Mouse (Mus musculus) gastrocnemius, adult 18-20 months (tissue): ENCODE results near the gene Yif1a. TPM values are rescaled to one million over a fixed set of nuclear protein-coding genes. Genes with fewer than 3 reads are reported as not detected.

ENCODE experiments used
- DNase-seq: peaks from one replicate; pipeline ENCODE4 v3.0.0; 2021; ENCODE audit warnings: low spot score
- long read RNA-seq, 2 experiments: library from polyadenylated mRNA; stranded (forward); transcript quantifications; one replicate each; pipeline ENCODE4 v2.0.0; 2021
- total RNA-seq, 2 experiments: library from RNA; stranded (reverse); gene quantifications; 2 replicates each; pipeline ENCODE4 v1.2.3; 2021

The Yif1a gene
- 10 to 100 TPM; 45.1 to 47.0 TPM for total RNA-seq
- long read RNA-seq, experiment 1, transcript Yif1a-201 (8 exons, 1,488 nt), result major isoform, 23 of 26 reads
- long read RNA-seq, experiment 1, partial matches to known transcripts, result 1 of 26 reads
- long read RNA-seq, experiment 1, other reads (novel, unspliced or antisense), result 0 of 26 reads
- long read RNA-seq, experiment 2, transcript Yif1a-201 (8 exons, 1,488 nt), result major isoform, 25 of 33 reads
- long read RNA-seq, experiment 2, transcript Yif1a-206 (7 exons, 1,018 nt), result minor isoform, 6 of 33 reads
- long read RNA-seq, experiment 2, partial matches to known transcripts, result 2 of 33 reads
- long read RNA-seq, experiment 2, other reads (novel, unspliced or antisense), result 0 of 33 reads

DNA sequence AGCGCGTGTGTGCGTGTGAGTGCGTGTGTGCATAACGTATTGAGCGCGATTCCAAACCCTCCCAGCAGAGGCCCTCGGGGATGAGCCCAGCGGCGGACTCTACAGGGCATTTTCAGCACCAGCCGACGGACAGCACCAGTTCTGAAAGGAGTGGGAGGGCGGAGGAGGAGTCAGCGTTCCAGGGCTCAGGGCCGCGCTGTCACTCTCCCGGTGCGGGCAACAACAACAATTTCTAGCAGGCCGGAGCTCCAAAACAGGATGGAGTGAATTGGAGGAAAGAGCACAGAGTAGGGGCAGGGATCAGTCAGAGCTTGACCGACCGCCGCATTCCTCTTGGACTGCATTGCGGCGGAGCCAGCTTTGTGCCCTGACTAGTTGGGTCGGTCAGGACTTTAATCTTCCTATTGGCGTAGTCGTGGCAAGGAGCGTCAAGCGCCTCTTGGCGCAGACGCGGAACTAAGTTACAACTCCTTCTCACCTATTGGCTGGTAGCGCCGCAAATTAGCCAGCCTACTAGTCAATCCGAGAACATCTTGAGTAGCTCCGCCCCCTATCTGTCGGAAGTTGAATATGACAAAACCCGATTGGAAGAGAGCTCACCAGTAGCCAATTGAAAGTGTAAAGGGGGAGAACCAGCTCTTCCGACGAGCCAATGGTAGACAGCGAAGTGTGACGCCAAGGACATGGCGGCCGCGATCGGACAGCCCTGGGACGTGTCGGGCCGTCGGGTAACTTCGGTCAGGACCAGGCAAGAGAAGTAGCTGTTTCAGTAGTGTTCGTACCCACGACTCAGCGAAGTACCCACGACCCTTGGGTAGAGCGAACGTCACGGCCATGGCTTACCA lies at the start of gene Yif1a:
TSS of gene Yif1a (plus strand) at position 655 of the 845 bp plus-strand sequence.
- peak; percentile 95 for DNase-seq

DNA sequence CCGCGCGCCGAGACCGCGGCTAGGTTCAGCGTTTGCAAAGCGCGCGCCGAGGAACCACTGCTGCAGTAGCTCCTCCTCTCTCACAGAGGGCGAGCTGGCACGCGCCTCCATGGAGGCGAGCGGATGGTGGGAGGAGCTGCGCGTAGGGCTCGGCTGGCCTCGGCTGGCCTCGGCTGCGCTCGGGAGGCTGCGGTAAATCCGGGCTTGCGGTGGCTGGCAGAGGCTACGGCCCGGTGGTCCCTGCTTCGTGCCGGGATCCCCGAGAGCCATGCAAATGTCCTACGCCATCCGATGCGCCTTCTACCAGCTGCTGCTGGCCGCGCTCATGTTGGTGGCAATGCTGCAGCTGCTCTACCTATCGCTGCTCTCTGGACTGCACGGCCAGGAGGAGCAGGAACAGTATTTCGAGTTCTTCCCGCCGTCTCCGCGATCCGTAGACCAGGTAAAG lies 49.6 kb upstream of the Yif1a start, which contains the start of the genes B4gat1 and AC124502.3:
TSS of gene B4gat1 (plus strand) at position 118 of the 448 bp plus-strand sequence.
TSS of gene AC124502.3 (plus strand) at position 183 of the 448 bp plus-strand sequence.
- peak; percentile 90 for DNase-seq

DNA sequence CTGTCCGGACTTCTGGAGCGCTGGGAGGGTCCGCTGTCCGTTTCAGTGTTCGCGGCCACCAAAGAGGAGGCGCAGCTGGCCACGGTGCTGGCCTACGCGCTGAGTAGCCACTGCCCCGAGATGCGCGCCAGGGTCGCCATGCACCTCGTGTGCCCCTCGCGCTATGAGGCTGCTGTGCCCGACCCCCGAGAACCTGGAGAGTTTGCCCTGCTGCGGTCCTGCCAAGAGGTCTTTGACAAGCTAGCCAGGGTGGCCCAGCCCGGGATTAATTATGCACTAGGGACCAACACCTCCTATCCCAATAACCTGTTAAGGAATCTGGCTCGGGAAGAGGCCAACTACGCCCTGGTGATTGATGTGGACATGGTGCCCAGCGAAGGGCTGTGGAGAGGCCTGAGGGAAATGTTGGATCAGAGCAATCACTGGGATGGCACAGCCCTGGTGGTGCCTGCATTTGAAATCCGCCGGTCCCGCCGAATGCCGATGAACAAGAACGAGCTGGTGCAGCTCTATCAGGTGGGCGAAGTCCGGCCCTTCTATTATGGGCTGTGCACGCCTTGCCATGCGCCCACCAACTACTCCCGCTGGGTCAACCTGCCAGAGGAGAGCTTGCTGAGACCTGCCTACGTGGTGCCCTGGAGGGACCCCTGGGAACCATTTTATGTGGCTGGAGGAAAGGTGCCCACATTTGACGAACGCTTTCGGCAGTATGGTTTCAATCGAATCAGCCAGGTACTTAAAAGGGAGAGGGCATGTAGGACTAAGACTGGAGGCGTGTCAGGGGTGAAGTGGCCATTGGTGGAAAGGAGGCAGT lies 48.8 kb upstream of the Yif1a start:
- DNase-seq, result no peak

DNA sequence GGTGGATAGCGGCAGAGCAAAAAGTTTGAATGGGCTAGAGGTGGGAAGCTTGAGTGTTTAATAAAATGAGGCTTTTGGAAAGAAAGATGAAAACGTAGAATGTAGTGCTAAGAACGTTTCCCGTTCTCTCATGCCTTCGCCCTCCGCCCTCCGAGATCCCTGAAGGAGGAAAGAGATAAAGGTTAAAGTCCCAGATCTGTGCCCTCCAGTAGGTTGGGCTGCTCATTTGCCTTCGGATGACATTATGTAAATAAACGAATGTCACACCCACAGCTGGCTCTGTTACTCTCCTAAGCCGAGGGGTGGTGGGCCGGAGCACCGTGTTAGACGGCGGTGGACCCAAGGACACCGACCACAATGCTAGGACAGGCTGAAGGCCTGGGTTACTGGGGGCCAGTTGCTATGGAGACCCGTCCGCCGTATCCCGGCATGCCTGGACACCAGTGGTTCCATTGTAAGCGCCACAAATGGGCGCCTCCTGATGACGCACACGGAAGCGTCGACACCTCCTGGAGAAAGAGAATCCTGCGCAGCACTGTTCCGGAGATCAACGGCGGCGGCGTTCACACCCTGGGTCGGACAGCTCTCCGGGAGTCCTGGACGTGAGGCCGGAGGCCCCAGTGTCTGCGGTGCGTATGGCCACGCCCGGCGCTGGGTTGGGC lies 47.3 kb upstream of the Yif1a start, which contains the start of gene Brms1:
TSS of gene Brms1 (plus strand) at position 493 of the 662 bp plus-strand sequence.
- DNase-seq, result peak; percentile 90

DNA sequence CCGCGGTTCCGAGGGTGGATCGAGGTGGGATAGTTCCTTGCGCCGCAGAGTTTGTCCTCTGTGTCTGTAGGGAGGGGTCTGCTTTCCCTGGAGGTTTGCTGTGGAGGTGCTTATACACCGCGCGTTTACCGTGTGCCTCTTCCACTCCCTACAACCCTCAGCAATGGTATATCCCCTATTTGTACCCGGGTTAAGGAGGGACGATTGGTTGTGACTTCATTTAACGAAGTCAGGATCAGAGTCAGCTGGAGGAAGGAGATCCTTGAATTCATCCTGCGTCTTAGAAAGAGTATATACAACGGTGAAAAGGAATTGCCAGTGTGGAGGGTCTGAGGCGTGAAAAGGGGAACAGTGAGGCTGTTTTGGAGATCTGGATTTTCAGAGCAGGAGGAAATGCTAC lies 46.8 kb upstream of the Yif1a start:
- no peak for DNase-seq

DNA sequence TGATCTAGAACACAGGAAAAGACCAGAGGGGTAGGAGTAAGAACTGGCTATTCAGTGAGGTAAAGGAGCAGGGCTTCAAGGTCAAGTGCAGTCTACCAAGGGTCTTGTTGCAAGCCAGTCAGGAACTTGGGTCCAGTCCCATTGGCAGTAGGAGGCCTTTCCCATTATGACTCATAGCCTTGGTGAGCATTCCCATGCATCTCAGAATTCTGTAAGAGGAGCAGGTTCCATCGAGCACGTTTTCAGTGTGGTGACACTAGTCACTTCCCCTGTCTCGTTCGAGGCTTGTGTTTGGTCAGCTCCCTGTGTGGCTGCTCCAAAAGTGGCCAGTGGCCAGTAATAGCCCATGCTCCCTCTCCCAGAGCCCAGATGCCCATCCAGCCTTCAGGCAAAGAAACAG lies 42.8 kb upstream of the Yif1a start:
- DNase-seq, result no peak

DNA sequence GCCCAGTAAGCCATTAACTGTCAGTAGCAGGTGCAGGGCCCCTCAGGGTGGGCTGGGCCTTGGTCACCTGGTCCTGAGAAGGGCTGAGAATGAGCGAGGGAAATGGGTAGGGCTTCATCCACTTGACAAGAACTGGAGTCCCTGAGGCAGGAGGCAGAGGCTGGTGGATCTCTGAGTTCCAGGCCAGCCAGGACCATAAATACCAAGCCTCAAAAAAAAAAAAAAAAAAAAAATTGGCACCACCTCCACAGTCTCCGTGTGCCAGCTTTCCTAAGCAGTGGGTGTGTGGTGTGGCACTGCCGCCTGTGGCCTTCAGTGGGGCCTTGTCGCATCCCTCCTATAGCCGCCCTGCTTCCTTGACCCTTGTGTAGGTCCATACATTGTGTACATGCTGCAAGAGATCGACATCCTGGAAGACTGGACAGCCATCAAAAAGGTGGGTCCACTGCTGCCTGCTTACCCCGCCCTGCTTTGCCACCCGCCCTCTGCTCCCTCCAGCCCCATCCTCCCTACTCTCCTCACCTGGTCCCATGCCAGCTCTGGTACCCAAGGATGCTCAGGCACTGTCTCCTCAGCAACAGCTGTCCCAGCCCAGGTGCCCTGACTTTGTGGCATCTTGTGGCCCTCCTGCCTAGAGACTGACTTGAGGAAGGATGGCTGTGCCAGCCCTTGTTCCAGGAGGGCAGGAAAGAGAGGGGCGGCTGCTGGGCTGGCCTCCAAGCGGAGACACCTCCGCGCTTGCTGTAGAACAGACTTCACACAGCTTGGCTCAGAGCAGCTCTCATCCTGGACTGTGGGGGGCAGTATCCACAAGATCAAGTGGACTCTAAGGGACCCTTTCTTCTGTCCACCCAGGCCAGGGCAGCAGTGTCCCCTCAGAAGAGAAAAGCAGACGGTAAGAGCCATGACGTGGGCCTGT lies 39.9 kb upstream of the Yif1a start:
- no peak for DNase-seq

DNA sequence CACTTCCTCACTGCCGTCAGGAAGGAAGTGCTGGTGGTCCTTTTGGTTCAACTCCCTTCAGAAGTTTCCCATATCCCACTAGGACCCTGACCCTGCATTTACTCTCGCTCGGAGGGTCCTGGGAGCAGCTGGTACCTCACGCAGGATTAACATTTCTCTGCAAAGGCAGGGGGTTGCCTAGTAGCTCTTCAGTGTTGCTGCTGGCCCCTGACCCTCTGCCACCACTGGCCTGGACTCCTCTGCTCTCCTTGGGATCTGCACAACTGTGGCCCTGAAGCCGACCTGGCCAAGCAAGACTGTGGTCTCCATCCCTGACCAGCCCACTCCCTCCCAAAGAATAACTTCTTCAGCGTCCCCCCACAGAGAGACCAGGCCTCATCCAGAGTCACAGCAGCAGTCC lies 39.0 kb upstream of the Yif1a start:
- no peak for DNase-seq

DNA sequence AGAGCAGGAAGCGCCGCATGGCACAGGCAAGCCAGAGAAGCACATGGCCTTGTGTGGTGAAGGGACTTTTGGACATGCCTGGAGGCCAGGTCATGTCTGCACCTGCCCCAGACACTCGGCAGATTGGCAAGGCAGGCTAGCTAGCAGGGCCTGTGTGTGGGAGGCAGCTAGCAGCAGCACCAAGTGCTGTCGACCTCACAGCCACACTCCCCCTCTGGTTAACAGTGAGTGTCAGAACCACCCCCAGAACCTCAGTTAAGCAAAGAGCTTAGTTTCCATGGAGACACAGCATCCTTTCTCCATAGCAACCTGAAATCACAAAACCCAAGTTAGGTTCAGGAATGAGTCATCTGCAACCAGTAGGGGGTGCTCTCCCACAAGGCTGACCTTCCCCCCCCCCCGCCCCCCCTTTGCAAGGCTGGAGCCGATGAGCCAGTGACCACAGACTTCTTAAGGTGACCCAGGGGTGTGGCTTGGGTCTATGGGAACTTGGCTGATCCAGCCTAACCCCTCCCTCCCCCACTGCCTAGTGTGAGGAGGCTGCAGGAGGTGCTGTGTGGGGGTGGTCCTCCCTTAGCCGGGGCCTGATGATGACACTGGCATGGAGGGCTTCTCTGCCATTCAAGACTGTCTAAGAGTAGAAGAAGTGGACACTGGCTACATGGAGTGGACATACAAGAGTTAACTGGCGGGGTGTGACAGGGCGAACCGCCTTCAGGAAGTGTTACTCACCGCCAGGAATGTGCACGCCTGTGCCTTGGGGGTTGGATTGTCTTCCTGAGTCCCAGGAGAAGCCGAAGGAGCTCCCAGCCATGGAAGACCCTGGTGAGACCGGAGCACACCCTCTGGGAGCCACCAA lies 38.1 kb upstream of the Yif1a start, which contains the start of gene Rin1:
TSS of gene Rin1 (plus strand) at position 435 of the 859 bp plus-strand sequence.
- DNase-seq, result no peak

DNA sequence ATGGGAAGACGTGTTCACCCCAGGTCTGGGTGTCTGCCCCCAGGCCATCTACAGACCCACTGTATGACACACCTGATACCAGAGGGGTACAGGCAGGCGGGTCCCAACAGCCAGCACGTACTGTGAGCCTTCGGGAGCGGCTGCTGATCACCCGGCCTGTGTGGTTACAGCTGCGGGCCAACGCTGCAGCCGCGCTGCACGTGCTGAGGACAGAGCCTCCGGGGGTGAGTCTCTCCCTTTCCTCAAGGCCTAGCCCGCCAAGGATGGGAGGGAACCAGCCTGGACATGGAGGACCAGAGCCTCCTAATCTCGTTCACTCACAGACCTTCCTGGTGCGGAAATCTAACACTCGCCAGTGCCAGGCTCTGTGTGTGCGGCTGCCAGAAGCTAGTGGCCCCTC lies 37.3 kb upstream of the Yif1a start:
- no peak for DNase-seq

DNA sequence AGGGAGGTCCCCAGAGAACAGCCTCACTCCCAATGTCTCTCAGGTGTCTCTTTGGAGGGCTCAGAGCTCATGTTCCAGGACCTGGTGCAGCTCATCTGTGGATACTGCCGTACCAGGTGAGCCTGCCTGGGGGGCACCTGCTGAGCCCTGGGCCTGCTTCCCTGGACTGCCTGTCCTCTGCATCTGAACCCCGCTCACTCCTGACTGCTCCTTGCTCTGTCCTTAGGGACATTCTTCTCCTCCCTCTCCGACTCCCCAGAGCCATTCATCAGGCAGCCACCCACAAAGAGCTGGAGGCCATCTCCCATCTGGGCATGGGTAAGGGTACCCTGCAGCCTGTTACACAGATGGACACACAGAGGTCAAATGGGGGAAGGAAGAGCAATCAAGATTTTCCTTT lies 36.8 kb upstream of the Yif1a start:
- DNase-seq, result no peak

DNA sequence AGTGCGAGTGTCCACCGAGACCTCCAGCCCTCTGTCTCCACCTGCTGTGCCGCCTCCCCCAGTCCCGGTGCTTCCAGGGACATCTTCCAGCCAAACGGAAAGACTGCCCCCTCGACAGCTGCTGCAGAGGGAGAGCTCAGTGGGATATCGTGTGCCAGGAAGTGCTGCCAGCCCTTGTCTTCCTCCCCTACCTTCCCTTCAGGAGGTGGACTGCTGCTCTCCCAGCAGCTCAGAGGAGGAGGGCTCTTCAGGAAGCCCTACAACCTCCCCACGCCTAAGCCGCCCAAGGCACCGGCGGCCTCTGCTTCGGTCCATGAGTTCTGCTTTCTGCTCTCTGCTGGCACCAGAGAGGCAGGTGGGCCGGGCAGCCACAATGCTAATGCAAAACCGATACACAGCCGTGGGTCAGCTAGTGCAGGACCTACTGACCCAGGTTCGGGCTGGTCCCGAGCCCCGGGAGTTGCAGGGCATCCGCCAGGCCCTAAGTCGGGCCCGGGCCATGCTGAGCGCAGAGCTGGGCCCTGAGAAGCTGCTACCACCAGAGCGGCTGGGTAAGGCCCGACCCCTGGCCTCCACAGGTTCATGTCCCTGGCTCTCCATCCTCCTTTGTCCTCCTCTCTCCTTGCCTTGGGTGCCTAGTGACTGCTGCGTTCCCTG lies 36.0 kb upstream of the Yif1a start:
- no peak for DNase-seq

DNA sequence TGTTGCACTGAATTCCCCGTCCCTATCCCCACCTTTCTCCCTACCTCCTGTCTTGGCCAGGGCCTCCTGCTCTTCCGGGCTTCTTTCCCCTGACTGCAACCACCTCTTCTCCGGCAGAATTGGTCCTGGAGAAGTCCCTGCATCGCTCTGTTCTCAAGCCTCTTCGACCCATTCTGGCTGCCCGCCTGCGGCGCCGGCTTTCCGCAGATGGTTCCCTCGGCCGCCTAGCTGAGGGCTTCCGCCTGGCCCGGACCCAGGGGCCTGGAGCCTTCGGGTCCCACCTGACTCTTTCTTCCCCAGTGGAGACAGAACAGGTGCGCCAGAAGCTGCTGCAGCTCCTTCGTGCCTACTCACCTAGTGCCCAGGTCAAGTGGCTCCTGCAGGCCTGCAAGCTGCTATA lies 35.5 kb upstream of the Yif1a start:
- DNase-seq, result no peak

DNA sequence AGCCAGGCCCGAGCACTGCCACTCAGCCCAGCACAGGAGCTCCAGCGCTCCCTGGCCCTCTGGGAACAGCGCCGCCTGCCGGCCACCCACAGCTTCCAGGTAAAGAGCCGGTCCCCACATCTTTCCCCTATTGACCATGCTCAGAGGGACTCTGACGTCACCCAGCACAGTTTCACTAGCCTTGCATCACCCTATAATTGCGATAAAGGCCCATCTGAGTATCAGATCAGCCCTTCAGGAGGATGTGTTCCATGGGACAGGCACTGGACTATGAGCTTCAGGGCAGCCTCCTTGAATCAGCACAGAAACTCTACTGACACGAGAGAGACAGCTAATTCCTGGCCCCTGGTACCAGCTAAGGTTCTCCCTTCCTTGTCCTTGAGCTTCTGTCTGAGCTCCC lies 34.4 kb upstream of the Yif1a start:
- DNase-seq, result no peak

DNA sequence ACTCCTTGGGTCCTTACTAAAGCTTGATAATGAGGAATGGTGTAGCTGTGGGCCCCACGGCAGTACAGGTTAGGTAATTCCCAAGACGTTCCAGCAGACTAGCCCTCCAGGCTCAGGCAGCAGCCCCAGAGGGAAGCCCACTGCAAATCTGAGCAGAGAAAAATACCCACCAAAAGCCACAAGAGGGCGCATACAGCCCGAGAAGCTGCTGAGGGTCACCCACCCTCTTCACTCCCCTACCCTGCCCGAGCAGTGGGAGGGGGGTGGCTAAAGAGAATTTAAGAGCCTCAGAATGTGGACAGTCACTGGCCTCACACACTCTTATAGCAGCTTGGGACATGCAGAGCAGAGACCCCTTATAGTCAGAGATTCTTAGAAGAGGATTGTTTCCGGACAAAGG lies 32.1 kb upstream of the Yif1a start:
- no peak for DNase-seq

DNA sequence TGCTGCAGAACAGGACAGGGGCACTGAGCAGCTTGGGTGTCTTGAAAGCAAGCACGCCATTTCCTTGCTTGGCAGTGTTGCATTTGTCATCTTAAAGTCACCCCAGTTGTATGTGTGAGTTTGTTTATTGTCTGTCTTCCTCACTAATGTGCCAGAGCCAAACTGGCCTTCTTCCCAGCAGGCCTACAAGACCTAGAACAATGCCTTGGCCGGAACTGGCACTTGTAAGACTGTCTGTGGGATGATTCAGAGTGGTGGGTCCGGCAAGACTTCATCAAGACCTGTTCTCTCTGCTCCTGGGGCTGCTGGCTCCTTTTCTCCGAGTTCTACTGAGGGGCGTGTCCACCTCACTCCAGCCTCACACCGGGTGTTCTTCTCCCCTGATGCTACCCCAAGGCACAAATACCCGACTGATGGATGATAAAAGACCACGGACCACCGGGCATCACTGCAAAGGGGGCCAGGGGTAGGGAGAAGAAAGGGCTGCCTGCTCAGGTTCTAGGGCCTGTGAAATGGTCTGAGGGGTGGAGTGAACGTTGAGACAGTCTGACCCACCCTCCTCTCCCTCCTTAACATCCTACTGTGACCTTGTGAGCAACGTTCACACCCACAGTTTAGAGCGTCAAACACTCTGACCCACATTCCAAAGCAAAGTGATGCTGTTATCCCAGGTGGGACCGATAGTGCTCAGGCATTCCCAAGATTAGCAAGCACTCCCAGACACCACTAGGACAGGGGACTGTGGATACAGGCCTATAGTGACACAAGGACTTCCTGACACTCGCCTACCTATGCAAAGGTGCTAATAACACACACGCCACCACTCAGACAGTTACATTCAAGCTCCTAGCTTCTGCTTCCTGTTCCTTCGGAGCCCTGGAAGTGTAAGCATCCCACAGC lies 30.2 kb upstream of the Yif1a start:
- no peak for DNase-seq
